Mouse (Mus musculus): ENCODE measurements at regions not wholly inside any gene's neighbourhood (a gene's known extent, or its start where the extent isn't known, plus 50 kb on each side); places are given as distances from the start of the nearest gene placed in this dataset.
A peak's percentile ranks its signal among the peaks of the same experiment; 100 is the strongest.
"Not testable (repeated sequence)": the region's sequence is repeated elsewhere in the genome, so short reads cannot be mapped to it uniquely, and the experiment has no call there.

GRCm38 (mm10) chr6:31898609-31899008 is 151.4 kb upstream of the 1700012A03Rik start:
- no peak for DNase-seq

GRCm38 (mm10) chr6:31897001-31897400 is 153.0 kb upstream of the 1700012A03Rik start:
- DNase-seq: no peak

DNA sequence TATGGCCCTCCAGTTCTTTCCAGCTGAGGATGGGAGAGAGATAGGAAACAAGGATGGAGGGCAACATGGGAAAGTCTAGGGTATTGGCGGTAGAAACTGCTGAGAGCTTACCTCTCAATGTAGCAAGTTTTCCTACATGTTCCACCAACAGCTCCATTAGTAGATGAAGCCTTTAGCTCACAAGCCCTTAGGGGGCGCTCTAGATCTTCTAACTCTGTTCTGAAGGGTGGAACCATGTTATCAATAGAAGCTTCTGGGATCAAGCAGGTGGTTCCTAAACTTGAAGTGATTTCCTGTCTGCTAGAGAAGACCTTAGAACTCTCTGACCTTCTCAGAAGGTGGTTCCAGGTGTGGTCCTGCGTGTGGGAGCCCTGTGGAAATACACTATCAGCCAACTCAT is 154.2 kb upstream of the 1700012A03Rik start:
- DNase-seq: no peak

DNA sequence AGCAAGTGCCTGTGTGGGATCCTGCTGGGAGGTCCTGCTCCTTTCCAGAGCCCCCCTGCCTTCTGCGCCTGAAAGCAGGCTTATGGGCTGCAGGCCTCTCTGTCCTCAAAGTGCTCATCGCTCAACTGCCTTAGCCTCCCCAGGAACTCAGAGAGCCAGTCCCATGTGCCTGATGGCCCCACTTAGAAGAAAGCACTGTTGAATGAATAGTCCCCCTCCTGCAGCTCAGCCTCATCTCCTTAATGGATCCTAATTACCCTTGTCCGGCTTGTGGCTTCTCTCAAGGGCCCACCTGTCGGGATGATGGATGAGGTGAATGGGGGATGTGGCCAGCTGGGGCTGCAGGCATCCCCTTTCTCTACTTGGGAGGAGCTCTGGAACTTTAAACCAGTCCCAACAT is 163.1 kb upstream of the 1700012A03Rik start:
- no peak for DNase-seq

DNA sequence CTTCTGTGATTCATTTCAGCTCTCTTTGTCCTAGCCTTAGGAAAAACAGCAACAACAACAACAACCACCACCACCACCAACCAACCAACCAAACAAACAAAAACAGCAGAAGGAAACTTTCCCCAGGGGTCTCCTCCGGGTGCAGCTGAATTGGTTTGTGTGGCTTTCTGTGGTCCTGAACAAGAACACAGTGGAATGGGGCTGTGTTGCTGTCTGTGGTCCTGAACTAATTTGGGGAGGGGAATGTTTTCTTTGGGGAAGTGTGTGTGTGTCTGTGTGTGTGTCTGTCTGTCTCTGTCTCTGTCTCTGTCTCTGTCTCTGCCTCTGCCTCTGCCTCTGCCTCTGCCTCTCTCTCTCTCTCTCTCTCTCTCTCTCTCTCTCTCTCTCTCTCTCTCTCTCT is 164.8 kb upstream of the 1700012A03Rik start:
- not testable (repeated sequence) for DNase-seq

DNA sequence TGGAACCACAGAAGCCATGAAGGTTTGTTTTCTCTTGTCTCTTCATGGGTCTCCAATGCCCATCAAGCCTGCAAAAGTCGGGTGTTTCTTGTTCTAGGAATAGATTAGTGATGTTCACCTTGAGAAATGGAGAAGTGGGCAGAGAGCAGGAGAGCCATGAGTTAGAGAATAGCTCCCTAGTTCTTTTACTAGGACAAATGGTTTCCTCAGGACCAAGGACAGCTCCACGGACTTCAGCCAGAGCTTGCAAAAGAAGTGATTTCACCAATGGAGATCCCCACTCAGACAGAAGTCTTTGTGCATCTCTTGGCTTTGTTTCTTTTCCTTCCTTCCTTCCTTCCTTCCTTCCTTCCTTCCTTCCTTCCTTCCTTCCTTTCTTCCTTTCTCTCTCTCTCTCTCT is 166.3 kb upstream of the 1700012A03Rik start:
- peak; percentile 69 for DNase-seq

- no peak for DNase-seq
These were observed 175.4 kb upstream of the 1700012A03Rik start for GRCm38 (mm10) chr6:31874616-31875015.

DNA sequence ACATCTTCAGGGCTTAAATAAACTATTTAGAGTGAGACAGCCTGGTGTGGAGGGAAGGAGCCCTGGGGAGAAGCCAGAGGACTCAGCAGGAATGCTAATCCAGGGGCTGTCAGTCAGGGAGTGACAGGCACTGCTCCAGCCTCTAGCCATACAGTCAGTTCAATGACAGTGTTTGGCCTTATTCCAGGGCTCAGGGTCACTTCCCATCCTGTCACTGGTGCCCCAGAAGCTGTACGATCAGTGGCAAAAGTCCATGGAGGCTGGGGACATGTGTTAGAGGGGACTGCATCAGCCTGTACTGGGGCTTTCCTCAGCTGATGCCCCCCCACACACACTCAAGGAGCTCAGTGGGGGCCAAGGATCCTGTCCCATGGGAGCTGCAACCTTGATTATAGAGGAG is 176.1 kb upstream of the 1700012A03Rik start:
- DNase-seq: no peak

GRCm38 (mm10) chr6:31871766-31872165 is 178.3 kb upstream of the 1700012A03Rik start:
- DNase-seq: no peak

DNA sequence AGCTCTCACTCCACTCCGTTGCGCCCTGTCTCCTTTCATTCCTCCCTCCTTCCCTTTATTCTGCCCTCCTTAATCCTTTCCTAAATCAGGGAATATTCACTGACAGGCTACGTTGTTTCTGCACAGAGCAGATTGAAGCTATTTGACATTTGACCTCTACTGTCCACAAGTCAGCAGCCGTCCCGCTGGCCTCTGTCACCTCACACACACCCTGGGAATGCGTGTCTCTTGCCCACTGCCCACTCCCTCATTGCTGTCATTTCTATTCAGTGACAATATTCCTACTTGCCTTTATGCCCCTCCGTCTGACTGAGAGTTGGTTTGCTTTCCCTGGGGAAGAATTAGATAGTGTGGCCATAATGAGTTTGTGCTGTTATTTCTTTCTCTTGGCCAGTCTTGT is 188.1 kb upstream of the 1700012A03Rik start:
- no peak for DNase-seq

DNA sequence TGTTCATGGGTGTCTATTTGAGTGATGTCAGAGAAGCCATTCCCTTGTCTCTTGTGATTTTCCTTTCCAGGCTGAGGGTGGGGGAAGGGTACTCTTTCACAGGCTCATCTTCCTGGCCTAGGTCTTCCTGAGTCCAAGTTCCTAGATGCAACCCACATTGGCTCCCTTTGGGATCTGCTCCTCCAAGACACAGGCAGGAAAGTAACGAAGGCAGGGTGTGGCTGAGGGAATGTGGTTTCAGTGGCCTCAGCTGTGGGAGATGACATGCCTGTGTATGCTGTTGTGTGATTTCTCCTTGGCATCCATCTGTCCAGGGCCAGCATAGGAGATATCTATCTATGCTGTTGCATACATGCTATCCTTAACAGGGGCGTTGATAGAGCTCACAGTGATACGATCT is 190.4 kb upstream of the 1700012A03Rik start:
- DNase-seq: no peak

DNA sequence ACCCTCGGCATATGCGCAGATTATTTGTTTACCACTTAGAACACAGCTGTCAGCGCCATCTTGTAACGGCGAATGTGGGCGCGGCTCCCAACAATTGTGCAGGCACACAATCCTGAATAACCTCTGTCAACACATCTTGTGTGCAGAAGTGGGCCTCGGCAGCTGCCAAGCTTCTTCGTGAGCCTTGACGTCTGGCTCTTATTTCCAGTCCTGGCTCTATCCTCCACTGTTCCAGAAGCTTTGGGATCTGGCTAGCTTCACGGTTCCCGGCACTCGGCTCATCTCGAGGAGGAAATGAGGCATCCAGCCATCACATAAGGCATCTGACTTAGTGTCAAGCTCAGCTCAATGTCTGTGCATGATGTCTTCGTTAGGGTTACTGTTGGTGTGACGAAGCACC is 195.8 kb upstream of the 1700012A03Rik start:
- no peak for DNase-seq

DNA sequence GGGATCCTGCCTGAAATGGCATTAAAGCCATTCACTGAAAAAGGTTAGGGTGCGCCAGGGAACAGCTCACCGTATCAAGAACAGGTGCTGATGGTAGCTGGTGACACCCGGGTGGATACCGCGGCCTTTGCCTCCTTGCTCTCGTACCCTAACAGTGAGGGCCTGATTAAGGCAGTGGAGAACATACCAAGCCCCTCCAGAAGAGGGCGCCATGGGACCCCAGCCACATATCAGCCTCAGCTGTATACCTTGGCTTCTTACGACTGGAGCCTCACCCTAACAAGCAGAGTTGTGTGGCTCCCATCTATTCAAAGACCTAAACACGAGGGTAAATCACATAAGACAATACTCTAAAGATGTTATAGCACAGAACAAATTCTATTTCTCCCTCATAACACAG is 203.7 kb upstream of the 1700012A03Rik start:
- no peak for DNase-seq

DNA sequence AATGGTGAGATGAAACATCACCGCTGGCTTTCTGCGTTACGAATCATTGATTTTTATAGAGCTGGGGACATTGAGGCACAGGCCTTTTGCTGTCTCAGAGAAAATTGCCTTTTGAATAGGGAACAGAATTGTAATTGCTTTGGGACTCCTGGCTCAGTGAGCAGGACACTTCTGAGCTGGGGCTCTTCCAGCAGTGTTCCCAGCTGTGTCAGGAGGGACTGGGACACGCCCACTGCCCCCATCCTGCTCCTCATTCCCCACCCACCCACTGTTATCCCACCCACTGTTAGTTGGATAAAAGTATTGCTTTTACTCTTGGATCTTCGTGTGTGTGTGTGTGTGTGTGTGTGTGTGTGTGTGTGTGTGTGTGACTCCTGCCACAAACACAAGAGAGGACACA is 204.4 kb upstream of the 1700012A03Rik start:
- no peak for DNase-seq

GRCm38 (mm10) chr6:31840621-31841020 is 209.4 kb upstream of the 1700012A03Rik start:
- no peak for DNase-seq

DNA sequence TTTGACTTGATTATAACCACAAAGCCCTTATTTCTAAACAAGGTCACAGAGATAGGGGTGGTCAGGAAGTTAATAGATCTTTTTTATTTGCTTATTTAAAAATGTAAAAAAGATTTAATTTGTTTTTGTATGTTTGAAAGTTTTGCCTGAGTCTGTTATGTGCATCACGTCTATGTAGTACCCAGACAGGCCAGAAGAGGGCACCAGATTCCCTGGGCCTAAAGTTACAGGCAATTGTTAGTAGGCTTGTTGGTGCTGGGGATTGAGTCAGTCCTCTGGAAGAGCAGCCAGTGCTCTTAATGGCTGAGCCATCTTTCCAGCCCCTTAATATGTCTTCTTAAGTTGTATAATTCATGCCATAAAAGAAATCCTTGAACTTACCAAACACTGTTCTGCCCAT is 211.5 kb upstream of the 1700012A03Rik start:
- DNase-seq: peak; percentile 6

DNA sequence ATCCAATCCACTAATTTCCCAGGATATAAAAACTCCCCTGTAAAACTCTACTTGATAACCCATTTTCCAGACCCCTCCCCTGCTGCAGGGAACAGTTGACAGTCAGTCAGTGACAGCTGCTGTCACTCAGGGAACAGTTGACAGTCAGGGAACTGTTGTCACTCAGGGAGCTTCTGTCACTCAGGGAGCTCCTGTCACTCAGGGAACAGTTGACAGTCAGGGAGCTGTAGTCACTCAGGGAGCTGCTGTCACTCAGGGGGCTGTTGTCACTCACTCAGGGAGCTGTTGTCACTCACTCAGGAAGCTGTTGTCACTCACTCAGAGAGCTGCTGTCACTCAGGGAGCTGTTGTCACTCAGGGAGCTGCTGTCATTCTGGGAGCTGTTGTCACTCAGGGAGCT is 214.3 kb upstream of the 1700012A03Rik start:
- DNase-seq: no peak

DNA sequence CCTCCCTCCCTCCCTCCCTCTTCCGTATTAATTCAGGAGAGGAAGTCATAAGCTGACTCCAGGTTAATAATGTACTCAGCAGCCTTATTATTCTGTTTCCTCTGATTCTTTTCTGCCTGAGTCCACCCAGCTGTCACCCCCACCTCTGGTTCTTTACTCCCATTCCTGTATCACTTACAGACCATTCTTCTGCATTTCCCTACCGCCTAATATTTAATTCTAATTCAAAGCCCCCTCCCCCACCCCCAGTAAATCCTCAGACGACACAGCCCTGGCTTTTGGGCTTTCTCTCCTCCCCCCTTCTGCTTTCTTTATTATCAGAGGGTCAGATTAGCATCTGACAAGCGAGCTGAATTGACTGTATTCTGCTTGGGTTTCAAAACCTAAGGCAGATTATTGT is 215.5 kb upstream of the 1700012A03Rik start:
- DNase-seq: no peak

DNA sequence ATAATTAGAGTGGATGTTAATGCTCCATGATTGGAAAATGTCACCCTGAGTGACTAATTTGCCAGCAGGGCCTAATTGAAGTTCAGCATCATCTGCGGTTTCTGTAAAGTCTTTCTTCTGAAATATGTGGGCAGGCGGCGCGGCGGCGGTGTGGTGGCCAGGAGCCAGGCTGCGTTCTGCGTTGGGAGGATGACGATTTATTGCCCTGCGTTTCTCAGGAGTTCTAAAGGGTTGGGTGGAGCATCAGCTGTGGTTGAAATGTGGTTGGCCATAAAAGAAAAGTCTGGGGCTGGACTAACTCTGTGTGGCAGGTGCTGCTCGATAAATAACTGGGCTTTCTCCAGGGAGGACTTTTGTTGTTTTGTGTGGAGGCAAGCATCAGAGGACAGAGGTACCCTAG is 219.4 kb upstream of the 1700012A03Rik start:
- DNase-seq: no peak

DNA sequence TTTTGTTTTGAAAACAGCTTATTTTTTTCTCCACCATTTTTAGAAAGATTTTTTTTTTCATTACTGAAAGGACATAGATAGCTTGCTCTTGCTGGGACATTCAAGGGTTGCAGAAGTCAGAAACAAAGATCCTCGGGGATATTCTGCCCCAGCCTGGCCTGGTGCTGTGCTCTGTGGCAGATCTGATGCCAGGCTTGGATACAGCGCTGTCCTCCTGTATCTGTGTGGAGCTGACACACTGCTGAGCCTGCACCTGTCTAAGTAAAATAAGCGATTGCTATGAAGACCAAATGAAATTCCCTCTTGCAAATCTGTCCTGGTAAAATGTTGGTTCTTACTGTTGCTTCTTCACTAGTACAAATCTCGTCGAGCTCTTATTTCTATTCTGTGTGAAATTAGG is 226.4 kb upstream of the 1700012A03Rik start:
- no peak for DNase-seq

GRCm38 (mm10) chr6:31822186-31823085 is 227.6 kb upstream of the 1700012A03Rik start:
- no peak for DNase-seq

GRCm38 (mm10) chr6:31821621-31822020 is 228.4 kb upstream of the 1700012A03Rik start:
- no peak for DNase-seq

DNA sequence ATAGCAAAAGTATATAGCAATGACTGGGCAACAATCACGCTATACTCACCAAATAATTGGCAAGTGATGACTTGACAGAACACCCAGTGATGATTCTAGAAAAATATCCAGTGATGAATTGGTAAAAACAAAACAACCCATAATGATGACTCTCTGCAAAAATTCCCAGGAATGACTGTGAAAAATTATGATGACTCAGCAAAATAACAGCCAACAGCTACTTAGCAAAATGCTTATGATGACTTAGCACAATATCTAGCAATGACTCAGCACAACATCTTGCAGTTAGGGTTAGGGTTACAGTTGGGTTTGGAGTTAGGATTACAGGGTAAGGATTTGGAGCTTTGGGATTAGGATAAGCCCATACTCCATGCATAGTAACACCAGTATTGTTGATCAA is 232.4 kb upstream of the 1700012A03Rik start:
- no peak for DNase-seq

DNA sequence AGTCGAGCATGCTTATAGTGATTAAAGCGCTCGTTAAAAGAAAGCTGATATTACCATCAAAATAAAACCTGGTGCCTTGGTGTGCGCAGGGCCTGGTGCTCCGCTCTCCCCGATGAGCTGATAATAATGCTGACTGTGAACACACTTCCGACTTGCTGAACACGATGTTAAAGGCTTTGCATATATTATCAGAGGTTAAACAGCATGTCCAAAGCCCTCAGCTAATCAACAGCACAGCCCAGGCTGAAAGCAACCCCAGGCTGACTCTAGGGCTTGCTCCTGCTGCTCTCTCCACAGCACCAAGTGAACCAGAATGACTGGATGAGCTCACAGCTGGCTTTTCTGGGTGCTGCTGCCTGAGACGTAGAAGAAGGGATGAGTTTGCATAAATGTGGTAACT is 238.2 kb upstream of the 1700012A03Rik start:
- no peak for DNase-seq
